Mouse (Mus musculus): ENCODE results near the gene Cluap1. TPM values are rescaled to one million over a fixed set of nuclear protein-coding genes. Genes with fewer than 3 reads are reported as not detected.
A peak's percentile ranks its signal among the peaks of the same experiment; 100 is the strongest.

Cluap1 gene
- polyA plus RNA-seq (2012; rRNA removed) (17.3 and 28.1 TPM in 2 replicates), polyA plus RNA-seq (2014; fragmentation: Nextera tagmentation; extraction: Ambion mirVana) (29.9 and 33.2 TPM in 2 replicates)

- Histone ChIP-seq H3K27ac (replicated peaks; ENCODE audit: low read depth, low read length) (peak within 1 kb of the TSS; percentile 50), H3K4me1 (ENCODE audit: control insufficient read depth, insufficient read depth, low read length) (peaks cover 4% of the 10 kb centered on the region; the same call in 1 of the 2 replicates), H3K36me3 (ENCODE audit: control insufficient read depth, insufficient read depth, low read length) (peaks cover 47% of the 10 kb centered on the region), H3K27me3 (ENCODE audit: control insufficient read depth, insufficient read depth, low read length) (no peaks in the 10 kb centered on the region), H3K4me2 (replicated peaks; ENCODE audit: low read depth, low read length, severe bottlenecking) (peak within 1 kb of the TSS; percentile 63), H3K4me3 (replicated peaks; ENCODE audit: low read length) (peak within 1 kb of the TSS; percentile 53), H3K9me3 (ENCODE audit: control insufficient read depth, low read length) (no peaks in the 10 kb centered on the region), H3K9ac (ENCODE audit: low read depth, low read length, severe bottlenecking) (peak within 1 kb of the TSS; percentile 69)
- ATAC-seq (ENCODE audit: low FRiP score, low read depth) (peak; percentile 96), DNase-seq (ENCODE audit: low spot score) (peak; percentile 95)
- peak; percentile 84; the same call in 1 of the 2 replicates for TF ChIP-seq POLR2A (IDR thresholded peaks at IDR 0.05; ENCODE audit: borderline replicate concordance, extremely low read depth, insufficient read depth, insufficient read length)
- under 1% methylated on average over 33 of the region's 33 CpGs for WGBS
Observed at GRCm38 (mm10) chr16:3908537-3909111, at the start of gene Cluap1, which contains the start of gene 1700037C18Rik. Gene Cluap1 (plus strand): TSS chr16:3908801. Gene 1700037C18Rik (minus strand): TSS chr16:3908689.

- ATAC-seq (ENCODE audit: low FRiP score, low read depth) (no peak), DNase-seq (ENCODE audit: low spot score) (no peak)
- Histone ChIP-seq H3K36me3 (ENCODE audit: control insufficient read depth, insufficient read depth, low read length) (peaks cover 21% of the 10 kb centered on the region), H3K27ac (replicated peaks; ENCODE audit: low read depth, low read length) (no peak overlapping the region), H3K27me3 (ENCODE audit: control insufficient read depth, insufficient read depth, low read length) (no peaks in the 10 kb centered on the region), H3K9ac (ENCODE audit: low read depth, low read length, severe bottlenecking) (no peak overlapping the region), H3K4me2 (replicated peaks; ENCODE audit: low read depth, low read length, severe bottlenecking) (no peak overlapping the region), H3K4me1 (ENCODE audit: control insufficient read depth, insufficient read depth, low read length) (no peaks in the 10 kb centered on the region), H3K4me3 (replicated peaks; ENCODE audit: low read length) (no peak overlapping the region), H3K9me3 (ENCODE audit: control insufficient read depth, low read length) (no peaks in the 10 kb centered on the region)
- no peak for TF ChIP-seq POLR2A (IDR thresholded peaks at IDR 0.05; ENCODE audit: borderline replicate concordance, extremely low read depth, insufficient read depth, insufficient read length)
- WGBS, result 94% methylated on average over 4 of the region's 4 CpGs
Observed at GRCm38 (mm10) chr16:3859254-3859653, 49.3 kb upstream of the Cluap1 start.

GRCm38 (mm10) chr16:3871815-3872214, 36.8 kb upstream of the Cluap1 start:
- Histone ChIP-seq H3K4me1 (ENCODE audit: control insufficient read depth, insufficient read depth, low read length) (peaks cover 11% of the 10 kb centered on the region), H3K9ac (ENCODE audit: low read depth, low read length, severe bottlenecking) (peak overlapping the region; percentile 66), H3K9me3 (ENCODE audit: control insufficient read depth, low read length) (no peaks in the 10 kb centered on the region), H3K4me2 (replicated peaks; ENCODE audit: low read depth, low read length, severe bottlenecking) (peak overlapping the region; percentile 83), H3K27me3 (ENCODE audit: control insufficient read depth, insufficient read depth, low read length) (no peaks in the 10 kb centered on the region), H3K4me3 (replicated peaks; ENCODE audit: low read length) (peak overlapping the region; percentile 55), H3K36me3 (ENCODE audit: control insufficient read depth, insufficient read depth, low read length) (peaks cover 20% of the 10 kb centered on the region), H3K27ac (replicated peaks; ENCODE audit: low read depth, low read length) (0 out of 2 replicates have a peak overlapping the region, but pooled peaks have one; percentile 33)
- WGBS, result 2% methylated on average over 16 of the region's 16 CpGs
- ATAC-seq (ENCODE audit: low FRiP score, low read depth) (no peak), DNase-seq (ENCODE audit: low spot score) (no peak)
- no peak for TF ChIP-seq POLR2A (IDR thresholded peaks at IDR 0.05; ENCODE audit: borderline replicate concordance, extremely low read depth, insufficient read depth, insufficient read length)

GRCm38 (mm10) chr16:3872216-3873047, 36.2 kb upstream of the Cluap1 start, which contains the start of gene Naa60:
Gene Naa60 (plus strand): TSS chr16:3872375.
- Histone ChIP-seq H3K4me3 (replicated peaks; ENCODE audit: low read length) (peak within 1 kb of the TSS; percentile 55), H3K27me3 (ENCODE audit: control insufficient read depth, insufficient read depth, low read length) (no peaks in the 10 kb centered on the region), H3K9ac (ENCODE audit: low read depth, low read length, severe bottlenecking) (peak within 1 kb of the TSS; percentile 66), H3K27ac (replicated peaks; ENCODE audit: low read depth, low read length) (peak within 1 kb of the TSS; percentile 50), H3K9me3 (ENCODE audit: control insufficient read depth, low read length) (no peaks in the 10 kb centered on the region), H3K4me1 (ENCODE audit: control insufficient read depth, insufficient read depth, low read length) (peaks cover 11% of the 10 kb centered on the region), H3K36me3 (ENCODE audit: control insufficient read depth, insufficient read depth, low read length) (peaks cover 20% of the 10 kb centered on the region), H3K4me2 (replicated peaks; ENCODE audit: low read depth, low read length, severe bottlenecking) (peak within 1 kb of the TSS; percentile 83)
- peak; percentile 99 for ATAC-seq (ENCODE audit: low FRiP score, low read depth)
- WGBS, result 6% methylated on average over 43 of the region's 47 CpGs
- peak; percentile 95 for DNase-seq (ENCODE audit: low spot score)
- TF ChIP-seq POLR2A (IDR thresholded peaks at IDR 0.05; ENCODE audit: borderline replicate concordance, extremely low read depth, insufficient read depth, insufficient read length), result no peak

GRCm38 (mm10) chr16:3876346-3876745, 32.3 kb upstream of the Cluap1 start:
- no peak overlapping the region for H3K4me3 ChIP-seq (replicated peaks; ENCODE audit: low read length)
- H3K9me3 ChIP-seq (ENCODE audit: control insufficient read depth, low read length), result no peaks in the 10 kb centered on the region

More at GRCm38 (mm10) chr16:3876346-3876745, 32.3 kb upstream of the Cluap1 start:
- Histone ChIP-seq H3K27me3 (ENCODE audit: control insufficient read depth, insufficient read depth, low read length) (no peaks in the 10 kb centered on the region), H3K36me3 (ENCODE audit: control insufficient read depth, insufficient read depth, low read length) (peaks cover 4% of the 10 kb centered on the region; the same call in 1 of the 2 replicates), H3K27ac (replicated peaks; ENCODE audit: low read depth, low read length) (no peak overlapping the region), H3K4me1 (ENCODE audit: control insufficient read depth, insufficient read depth, low read length) (peaks cover 11% of the 10 kb centered on the region), H3K4me2 (replicated peaks; ENCODE audit: low read depth, low read length, severe bottlenecking) (no peak overlapping the region), H3K9ac (ENCODE audit: low read depth, low read length, severe bottlenecking) (no peak overlapping the region)
- WGBS, result 92% methylated on average over 4 of the region's 4 CpGs
- DNase-seq (ENCODE audit: low spot score), result no peak
- ATAC-seq (ENCODE audit: low FRiP score, low read depth), result no peak
- TF ChIP-seq POLR2A (IDR thresholded peaks at IDR 0.05; ENCODE audit: borderline replicate concordance, extremely low read depth, insufficient read depth, insufficient read length), result no peak
